Mouse (Mus musculus): ENCODE measurements at regions not wholly inside any gene's neighbourhood (a gene's known extent, or its start where the extent isn't known, plus 50 kb on each side); places are given as distances from the start of the nearest gene placed in this dataset.
A peak's percentile ranks its signal among the peaks of the same experiment; 100 is the strongest.

DNA sequence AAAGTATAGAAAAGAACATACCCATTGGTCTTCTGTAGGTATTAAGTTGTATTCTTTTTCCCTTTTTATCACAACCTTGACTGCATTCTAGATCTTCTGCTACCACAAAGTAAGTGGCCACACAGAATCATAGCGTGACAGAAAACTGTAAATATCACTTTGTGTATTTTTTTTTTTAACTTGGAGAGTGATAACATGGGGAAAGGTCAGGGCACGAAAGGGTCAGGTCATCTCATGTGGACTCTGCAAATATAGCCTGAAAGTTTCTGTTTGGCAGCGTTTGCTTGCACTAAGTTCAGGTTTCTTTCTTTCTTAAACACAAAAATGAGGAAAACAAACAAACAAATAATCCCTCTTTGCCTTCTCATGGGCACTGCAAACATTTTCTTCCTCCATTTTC is 1101.1 kb downstream of the Gsdmc2 start:
- no peak for DNase-seq (ENCODE audit: low spot score)

DNA sequence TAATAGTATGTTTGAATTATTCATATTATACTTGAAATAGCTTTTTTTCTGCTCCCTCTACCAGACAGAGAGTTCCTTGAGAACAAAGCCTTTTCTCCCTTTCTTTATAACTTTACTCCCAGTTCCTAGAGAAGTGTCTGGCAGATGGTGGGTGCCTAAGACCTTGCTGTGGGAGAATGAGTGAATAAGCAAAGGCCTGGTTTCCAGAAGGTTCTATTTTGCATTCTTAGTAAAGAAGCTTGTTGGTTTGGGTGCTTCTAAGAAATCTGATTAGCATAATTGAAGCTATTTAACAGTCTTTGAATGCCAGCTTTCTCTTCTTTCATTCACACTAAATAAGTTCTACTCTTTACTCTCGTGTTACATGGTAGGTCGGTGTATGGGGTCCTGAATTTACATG is 1104.2 kb downstream of the Gsdmc2 start:
- DNase-seq (ENCODE audit: low spot score) = no peak

DNA sequence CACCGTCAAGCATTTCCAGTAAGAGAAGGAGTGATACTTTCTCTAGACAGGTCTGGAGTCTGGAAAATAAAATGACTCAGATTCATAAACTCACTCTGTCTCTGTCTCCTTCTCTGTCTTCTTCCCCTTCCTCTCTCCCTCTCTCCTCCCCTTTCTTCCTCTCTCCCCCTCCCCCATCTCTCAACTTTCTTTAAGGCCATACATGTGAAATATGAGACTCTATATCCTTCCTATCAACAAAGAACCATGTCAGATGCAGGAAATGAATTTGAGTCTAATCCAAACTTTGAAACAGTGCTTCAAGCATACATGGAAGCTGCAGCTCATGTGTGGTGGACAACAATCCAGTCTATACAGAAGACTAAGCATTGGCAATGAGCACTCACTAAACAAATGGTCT is 1109.6 kb downstream of the Gsdmc2 start:
- DNase-seq (ENCODE audit: low spot score) = no peak

DNA sequence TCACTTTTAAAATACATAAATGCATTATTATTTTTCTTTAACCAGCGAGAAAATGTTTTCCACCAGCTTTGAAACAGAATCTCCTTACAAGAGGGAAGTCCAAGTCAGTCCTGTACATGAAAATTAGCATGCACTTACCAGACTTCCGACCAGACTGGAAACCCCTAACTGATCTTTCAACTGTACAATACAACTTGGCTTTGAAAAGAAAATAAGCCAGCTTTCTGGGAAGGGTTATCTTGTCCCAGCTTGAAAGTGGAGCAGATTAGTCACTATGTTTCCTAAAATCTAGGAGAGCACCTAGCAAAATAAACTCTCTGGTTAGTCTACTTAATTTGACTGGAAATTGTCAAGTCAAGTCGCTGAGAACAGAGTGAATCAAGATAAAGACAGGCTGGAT is 1110.1 kb downstream of the Gsdmc2 start:
- no peak for DNase-seq (ENCODE audit: low spot score)

DNA sequence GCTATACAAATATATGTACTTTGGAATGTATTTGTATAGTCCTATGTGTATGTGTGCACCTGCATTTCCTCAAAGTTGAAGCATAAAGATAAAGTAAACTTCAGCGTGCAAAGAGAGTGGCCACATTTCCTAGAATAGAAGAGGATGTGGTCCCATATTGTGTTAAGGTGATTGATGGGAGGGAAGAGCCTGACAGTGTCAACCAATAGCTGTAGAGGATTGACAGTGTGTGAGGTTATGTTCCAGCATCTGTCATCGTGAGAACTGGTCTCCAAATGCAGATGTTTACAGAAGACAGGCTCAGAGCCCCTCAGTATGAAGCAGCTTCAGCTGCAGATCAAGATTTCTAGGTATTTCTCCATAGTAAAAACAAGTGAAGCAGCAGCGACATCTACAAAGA is 1114.5 kb downstream of the Gsdmc2 start:
- no peak for DNase-seq (ENCODE audit: low spot score)

DNA sequence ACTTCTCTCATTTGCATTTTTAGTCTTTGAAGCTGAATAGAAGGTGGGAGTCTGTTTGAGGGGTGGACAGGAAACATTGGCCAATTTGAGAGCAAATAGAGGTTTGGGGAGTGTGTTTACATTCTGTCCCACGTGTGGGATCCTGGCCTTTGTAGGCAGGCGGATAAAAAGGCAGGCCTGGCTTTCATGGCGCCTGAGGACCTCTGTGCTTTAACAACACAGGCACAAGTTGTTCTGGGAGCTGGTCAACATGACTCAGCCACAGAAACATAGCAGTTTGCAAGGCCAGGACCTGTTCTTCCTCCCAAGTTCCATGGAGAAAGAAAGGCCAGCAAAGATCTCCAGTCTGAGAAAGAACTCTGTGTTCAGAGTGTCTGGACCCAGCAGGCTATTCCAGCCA is 1130.7 kb downstream of the Gsdmc2 start:
- no peak for DNase-seq (ENCODE audit: low spot score)

DNA sequence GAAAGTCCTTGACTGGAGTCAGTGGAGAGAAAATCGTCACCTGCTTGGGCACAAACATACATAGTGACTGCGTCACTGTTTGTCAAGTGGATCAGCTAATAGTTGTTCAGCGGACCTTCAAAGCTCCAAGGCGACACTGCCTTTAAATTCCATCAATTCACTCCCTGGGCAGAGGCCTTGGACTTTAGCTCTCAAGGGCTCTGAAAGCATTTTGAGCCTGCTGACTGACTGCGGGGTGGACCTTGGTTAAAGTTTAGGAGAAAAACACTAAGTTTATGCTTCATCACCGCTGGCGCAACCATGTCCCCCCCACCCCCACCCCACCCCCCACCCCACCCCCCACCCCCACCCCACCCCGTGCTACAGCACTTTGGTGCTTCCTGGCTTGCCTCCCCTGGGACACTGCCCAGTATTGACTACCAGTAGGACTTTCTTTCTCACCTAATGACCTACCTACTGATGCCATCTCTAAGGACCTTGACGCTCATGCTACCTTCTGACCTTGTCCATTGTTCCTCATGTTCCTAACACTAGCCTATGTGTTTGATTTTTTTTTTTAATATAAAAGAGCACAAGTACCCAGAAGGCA is 1132.3 kb downstream of the Gsdmc2 start:
- DNase-seq (ENCODE audit: low spot score) = no peak

DNA sequence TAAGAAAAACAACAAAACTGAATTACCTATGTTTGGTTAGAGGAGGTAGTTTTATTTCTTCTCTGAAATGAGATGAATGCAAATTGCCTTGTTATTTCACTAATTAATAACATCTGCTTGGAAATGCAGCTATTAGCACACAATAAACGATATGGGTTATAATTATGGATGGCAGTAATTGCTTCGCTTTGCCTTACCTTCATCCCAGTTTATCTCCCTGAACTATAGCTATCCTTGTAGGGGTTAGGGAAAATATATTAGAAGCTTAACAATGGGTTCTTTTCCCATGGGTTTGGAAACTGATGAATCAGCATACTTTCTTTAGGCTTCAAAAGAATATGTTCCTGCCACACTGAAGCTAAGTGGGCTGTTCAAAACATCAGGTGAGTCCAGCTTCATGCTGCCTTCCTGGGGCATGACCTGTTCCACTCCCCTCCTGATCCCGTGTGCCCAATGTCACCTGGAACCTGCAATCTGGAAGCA is 1132.9 kb downstream of the Gsdmc2 start:
- DNase-seq (ENCODE audit: low spot score) = no peak

DNA sequence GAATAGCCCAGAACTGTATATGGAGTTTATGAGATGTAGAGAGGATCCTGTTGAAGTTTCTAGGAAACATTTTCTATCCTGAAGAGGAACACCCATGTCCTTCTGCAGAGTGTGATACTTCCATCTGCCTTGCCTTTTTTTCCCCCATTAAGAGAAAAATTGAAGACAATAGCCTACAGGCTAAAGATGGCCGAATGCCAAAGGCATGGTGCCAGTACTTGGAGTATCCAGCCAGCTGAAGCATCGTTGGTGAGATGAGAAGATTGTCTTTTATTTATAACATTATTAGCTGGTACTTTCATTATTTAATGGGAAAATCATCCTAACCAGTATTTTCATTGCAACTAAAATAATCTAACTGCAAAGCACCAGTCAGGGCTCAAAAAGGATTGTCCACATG is 1135.4 kb downstream of the Gsdmc2 start:
- DNase-seq (ENCODE audit: low spot score) = no peak

DNA sequence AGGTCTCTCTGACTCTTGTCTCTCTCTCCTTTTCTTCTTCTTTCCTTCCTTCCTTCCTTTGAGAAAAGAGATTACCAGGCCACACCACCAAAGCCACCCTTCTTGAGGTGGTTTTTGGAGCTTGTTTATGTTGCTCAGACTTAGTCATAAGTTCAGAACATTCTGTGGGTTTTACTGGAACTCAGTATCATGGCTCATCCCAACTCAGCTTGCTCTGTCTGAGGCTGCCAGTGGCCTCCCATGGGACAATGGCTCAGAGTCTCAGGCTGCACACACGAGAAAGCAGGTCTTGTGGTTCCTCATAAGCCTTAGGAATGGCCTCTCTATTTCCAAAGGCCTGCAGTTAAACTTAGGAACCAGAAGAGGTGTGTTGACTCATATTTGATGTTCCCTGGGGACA is 1146.4 kb downstream of the Gsdmc2 start:
- no peak for DNase-seq (ENCODE audit: low spot score)

DNA sequence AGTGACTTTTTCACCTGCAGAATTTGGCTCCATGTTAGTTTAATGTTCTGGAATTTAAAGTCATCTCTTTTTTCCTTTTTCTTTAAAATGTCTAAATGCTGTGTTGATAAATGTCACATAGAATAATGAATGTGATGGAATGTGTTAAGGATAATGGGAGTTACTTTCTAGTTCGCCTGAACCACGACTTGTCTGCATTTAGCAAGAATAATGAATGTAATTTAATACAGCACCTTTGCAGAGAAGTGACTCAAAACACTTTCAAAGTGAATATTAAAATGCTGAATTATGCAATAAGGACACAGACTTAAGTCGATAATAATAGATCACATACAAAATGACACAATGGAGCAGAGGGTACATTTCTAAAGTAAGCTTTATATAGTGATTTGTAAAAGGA is 1150.2 kb downstream of the Gsdmc2 start:
- DNase-seq (ENCODE audit: low spot score) = no peak

DNA sequence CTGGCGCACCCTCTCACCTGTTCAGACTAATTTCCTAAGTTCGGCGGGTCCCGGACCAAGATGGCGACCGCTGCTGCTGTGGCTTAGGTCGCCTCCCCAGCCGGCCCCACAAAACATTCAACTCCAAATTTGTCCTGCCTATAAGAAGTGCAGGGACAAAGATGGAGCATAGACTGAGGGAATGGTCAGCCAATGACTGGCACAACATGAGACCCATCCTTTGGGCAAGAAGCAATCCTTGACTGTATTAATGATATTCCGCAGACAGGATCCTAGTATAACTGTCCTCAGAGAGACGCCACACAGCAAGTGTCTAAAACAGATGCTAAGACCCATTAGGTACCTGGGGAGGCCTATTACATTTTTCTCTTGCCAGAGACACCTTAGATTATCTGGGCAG is 1151.3 kb downstream of the Gsdmc2 start:
- no peak for DNase-seq (ENCODE audit: low spot score)

DNA sequence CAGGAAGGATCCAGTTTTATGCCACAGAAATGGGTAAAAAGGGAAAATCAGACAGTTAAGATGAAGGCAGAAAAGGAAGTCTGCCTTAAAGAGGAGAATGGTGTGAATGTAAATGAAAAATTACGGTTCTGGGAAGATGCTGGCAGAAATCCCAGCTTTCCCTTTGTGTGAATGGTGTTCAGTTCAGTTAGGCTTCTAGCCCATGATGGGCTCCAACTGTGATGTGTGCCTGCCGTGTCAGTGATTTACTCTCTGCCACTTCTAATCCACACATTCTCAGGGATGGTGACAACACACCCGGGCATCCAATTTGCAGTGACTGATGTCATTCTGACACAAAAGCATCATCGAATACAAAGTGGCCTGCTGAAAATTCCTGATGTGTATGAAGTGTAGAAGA is 1171.6 kb downstream of the Gsdmc2 start:
- DNase-seq (ENCODE audit: low spot score) = no peak

DNA sequence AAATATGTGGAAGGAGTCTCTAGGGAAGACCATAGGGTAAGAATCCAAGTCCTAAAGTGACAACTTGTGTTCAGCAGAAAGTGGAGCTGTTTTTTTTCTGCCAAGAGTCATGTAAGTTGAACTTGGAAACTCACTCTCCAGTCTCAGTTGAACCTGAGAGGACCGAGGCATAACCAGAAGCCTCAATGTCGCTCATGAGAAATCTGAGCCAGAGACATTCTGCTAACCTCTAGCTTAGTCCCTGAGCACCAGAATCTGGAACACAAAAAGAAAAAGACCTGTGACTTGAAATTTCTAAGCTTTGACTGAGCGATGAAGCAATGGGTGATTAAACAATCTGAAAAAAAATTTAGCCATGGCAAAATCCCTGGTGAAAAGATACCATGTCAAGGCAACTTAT is 1175.0 kb downstream of the Gsdmc2 start:
- no peak for DNase-seq (ENCODE audit: low spot score)

DNA sequence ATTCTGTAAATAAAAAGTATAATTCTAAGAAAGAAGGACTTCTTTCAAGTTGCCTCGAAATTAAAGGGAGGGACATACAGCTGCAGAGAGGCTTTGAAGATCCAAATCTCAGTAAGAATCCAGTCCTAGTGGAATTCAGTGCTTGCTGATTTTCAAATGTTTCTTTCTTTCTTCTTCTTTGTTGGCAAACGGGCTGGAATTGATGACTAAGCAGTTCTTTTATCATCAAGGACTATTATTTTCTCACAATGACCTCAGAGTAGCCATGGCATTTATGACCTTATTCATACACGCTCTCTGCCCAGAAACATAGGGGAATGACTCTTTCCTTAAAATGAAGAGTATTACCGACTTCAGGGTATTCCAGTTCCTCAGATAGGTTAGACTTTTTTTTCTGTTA is 1185.9 kb downstream of the Gsdmc2 start:
- no peak for DNase-seq (ENCODE audit: low spot score)

DNA sequence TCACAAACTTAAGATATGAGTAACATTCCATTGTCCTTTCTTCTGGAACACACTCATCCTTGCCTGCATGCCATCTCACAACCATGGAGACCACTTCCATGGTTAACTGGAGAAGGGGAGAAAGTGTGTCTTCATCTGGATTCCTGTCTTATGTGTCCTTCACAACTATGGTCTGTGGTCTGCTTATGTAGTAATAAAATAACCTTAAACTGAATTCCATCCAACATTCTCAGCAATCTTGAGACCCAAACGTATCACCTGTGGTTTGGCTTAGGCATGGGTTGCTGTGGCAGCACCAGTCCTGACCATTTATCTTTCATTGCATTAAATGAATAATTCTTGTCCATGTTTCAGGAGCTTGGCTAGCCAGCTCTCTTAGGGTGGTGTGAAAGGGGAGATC is 1186.3 kb downstream of the Gsdmc2 start:
- no peak for DNase-seq (ENCODE audit: low spot score)

DNA sequence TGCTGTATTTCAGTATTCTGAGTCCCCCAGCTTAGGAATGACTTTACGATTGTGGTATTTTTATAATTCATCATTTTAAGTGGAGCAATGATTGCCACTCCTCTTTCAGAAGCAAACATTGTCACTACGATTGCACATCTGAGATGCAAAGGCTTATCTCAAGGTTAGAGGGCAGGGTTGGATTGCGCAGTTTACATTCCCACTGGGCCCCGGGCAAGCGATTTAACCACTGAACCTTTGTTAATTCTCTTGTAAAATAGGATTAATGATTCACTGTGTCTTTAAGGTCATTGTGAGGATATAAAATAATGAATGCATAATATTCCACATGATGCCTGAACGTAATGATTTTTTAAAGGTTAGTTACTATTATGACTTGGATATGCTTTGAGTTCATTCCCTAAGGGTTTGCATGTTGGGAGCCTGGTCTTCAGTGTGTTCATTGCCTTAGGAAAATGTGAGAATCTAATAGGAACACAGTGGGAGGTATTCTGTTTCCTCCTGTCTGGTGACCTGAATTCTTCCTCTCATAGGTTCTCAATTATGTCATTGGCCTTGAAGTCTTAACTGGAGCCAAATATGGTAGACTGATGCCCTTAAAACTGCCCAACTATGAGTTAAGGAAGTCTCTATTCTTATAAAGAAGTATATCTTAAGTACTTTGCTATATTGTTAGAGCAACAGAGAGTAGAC is 1198.4 kb downstream of the Gsdmc2 start:
- DNase-seq (ENCODE audit: low spot score) = peak; percentile 50

DNA sequence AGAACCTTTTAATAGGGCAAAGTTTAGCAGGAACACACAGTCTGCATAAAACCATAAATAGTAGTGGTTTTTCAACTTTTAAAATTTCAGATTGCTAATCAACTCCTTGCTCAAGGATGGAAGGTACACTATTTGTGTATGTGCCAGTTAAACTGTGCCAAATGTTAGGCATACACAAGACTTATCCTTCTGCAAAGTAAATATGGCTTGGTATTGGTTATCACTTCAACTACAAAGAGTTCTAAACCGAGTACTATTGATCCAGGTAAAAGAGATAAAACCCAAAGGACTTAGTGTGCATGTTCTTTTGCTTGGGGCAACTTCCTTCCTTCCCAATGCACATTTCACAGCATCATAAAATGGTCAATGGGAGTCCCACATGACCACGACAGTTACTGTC is 1200.2 kb downstream of the Gsdmc2 start:
- no peak for DNase-seq (ENCODE audit: low spot score)

DNA sequence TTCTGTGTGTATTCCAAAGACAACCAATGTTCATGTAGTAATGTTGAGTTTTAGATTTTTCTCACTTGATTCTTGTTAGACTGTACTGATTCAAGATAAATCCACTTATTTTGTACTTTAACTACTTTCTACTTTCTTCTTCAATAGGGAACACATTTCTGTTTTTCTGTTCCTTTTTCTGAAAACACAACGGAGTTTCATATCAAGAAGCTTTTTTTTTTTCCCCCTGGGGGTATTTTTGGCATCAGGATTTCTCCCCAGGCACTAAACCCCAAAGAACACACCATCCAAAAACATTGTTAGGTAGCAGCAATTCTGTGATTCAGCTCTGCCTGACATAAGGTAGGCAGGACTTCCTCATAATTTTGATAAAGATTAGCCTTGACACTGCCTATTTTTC is 1200.7 kb downstream of the Gsdmc2 start:
- no peak for DNase-seq (ENCODE audit: low spot score)

DNA sequence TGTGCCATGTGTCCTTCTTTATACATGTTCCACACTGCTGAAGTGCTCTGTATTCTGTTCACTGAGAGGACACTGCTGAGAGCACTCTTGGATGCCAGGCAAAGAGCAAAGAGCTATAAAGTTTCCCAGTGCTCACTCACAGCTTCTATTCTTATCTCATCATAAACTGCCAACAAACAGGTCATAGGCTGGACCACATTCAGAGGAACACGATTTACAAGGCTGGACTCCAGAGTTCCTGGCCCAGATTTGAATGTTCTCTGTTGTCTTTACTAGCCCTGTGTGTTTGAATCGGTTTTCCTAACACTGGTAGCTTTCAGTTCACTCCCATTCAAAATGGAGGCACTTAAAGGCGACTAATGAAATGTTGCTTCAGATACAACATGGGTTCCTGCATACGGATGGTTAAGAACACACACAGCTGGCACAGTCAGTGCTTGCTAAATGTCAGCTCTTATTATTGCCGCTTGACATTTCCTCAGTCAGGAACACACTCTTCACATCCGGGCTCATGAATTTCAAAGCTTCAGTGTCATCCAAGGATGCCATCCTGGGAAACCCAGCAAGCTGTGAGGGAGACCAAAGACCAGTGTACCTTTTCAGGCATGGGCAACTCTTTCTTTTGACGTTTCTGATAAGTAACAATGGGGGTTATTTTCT is 1203.8 kb downstream of the Gsdmc2 start:
- DNase-seq (ENCODE audit: low spot score) = peak; percentile 50

DNA sequence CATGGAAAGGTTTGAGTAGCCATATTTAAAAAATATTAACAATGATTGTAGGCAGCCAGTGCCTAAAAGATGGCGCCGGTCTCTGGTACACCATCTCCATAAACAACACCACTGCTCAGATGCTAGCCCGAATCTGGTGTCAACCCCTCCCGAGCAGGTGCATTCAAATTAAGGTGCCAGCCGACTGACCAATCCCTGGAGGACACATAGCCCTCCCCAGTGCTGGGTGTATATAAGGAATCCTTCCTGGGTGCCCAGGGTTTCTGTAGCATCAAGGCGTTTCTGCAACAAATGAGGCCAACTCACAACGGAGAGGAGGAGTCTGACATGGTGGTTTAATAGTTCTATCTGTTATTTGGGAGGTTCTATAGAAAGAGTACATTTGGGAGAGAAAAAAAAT is 1219.6 kb downstream of the Gsdmc2 start:
- DNase-seq (ENCODE audit: low spot score) = no peak

DNA sequence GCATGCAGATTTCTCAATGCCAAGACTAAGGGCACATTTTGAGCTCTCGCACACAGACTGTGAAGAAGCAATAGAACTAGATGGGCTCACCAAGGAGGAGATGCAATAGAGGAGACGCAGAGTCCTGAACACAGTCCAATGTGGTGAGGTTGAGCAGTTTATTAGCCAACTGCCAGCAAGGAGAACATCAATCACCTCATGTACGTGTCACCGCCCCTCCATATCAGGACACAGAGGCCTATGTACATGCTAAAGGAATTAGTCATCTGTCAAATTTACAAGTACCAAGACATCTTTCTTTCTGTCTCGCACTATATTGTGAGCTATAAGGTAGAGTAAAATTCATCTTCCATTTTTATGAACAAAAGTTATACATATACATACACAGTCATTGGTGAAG is 1228.9 kb downstream of the Gsdmc2 start:
- no peak for DNase-seq (ENCODE audit: low spot score)

DNA sequence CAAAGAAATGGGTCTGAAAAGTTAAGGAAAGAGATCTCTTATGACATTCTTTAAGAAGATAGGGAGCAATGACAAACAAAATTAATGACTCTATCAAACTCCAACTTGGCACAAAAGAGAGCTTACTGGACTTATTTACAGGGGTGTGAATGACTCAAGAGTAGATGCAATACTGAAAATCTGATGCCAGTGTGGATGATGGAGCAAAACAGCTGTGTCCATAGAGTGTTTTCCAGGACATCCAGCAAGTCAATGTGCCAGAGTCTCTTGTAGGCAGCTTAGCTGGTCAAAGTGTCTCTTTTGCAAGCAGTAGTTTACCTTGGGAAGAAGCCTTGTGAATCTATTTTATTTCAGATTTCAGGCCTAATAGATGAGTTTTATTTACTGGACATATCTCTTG is 1248.2 kb downstream of the Gsdmc2 start:
- no peak for DNase-seq (ENCODE audit: low spot score)

DNA sequence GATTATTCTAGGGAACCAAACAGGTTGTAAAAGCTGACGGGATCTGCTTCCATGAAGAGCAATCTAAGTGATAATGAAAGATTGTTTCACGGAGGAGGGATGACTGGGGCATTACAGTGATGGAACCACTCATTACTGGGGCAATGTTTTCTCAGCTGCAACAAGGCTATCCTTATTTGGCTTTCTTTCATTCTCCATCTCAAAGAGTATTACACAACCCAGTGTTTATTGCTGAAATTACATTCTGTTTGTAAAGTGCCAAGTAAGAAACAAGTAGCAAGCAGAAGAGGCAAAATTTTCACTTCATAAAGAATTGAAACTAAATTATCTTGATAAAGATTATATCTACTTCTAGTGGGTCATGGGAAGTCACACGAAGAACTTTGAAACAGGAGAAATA is 1256.4 kb downstream of the Gsdmc2 start:
- no peak for DNase-seq (ENCODE audit: low spot score)

Data from retina, embryonic 14.5 days (tissue).